Mouse (Mus musculus): Measurements from ENCODE around the gene Cacna1c. TPM values are rescaled to one million over a fixed set of nuclear protein-coding genes. Genes with fewer than 3 reads are reported as not detected.

Cacna1c gene
- polyA plus RNA-seq, 1 experiment from 2014 or later, result 9.8 TPM

DNA sequence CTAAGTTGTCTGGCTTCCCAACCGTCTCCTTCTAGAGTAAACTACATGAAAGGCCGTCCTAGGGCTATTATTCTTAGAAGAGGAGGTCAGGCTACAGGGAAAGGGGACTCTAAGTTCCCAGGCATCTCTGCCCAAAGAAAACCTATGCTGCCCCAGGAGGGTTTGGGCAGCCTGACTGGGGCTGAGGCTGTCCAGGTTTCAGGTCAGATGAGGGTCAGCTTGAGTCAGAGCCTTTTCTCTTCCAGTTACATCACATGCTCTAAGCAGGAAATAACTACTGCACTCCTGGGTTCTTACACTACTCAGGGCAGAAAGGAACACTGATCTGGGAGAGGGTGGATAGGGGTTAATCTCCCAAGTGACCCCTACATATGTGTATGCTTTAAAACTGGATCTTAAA lies 556.4 kb downstream of the Cacna1c start:
- Histone ChIP-seq H3K9ac (replicated peaks; ENCODE audit: low read depth, low read length) (no peak overlapping the region), H3K4me1 (ENCODE audit: control insufficient read depth, insufficient read depth, low read length) (no peaks in the 10 kb centered on the region), H3K27ac (ENCODE audit: low read length) (no peak overlapping the region), H3K4me2 (replicated peaks; ENCODE audit: low read depth, low read length) (no peak overlapping the region), H3K9me3 (ENCODE audit: control insufficient read depth, low read depth, low read length) (peaks cover 6% of the 10 kb centered on the region; the same call in 1 of the 2 replicates), H3K4me3 (ENCODE audit: low read depth, low read length) (no peak overlapping the region), H3K36me3 (ENCODE audit: control insufficient read depth, insufficient read depth, low read length) (no peaks in the 10 kb centered on the region), H3K27me3 (ENCODE audit: control insufficient read depth, insufficient read depth, low read length) (no peaks in the 10 kb centered on the region)
- 25% methylated on average over 2 of the region's 2 CpGs for WGBS
- no peak for ATAC-seq (ENCODE audit: insufficient number of reproducible peaks, insufficient read depth, low FRiP score, low read depth)

DNA sequence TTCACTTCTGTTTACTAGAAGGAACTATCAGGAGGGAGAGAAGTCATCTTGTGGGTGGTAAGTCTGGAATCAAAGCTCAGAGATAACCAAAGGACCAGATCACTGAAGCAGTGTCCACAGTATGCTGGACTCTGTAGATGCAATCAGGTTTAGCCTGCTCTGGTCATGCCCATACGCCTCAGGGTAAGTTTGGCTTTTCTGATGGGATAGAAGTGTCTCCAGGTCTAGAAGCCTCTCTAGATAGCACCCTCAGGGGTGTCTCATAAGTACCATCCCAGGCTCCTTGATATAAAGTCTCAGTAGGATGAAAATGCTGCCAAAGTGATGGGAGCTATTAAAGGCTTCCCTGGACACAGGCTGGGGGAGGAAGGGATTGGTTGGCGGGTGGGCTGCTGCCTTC lies 557.3 kb downstream of the Cacna1c start:
- Histone ChIP-seq H3K9ac (replicated peaks; ENCODE audit: low read depth, low read length) (no peak overlapping the region), H3K4me1 (ENCODE audit: control insufficient read depth, insufficient read depth, low read length) (no peaks in the 10 kb centered on the region), H3K27me3 (ENCODE audit: control insufficient read depth, insufficient read depth, low read length) (no peaks in the 10 kb centered on the region), H3K4me2 (replicated peaks; ENCODE audit: low read depth, low read length) (no peak overlapping the region), H3K36me3 (ENCODE audit: control insufficient read depth, insufficient read depth, low read length) (no peaks in the 10 kb centered on the region), H3K27ac (ENCODE audit: low read length) (no peak overlapping the region), H3K4me3 (ENCODE audit: low read depth, low read length) (no peak overlapping the region), H3K9me3 (ENCODE audit: control insufficient read depth, low read depth, low read length) (peaks cover 6% of the 10 kb centered on the region; the same call in 1 of the 2 replicates)
- no peak for ATAC-seq (ENCODE audit: insufficient number of reproducible peaks, insufficient read depth, low FRiP score, low read depth)
- 81% methylated on average over 2 of the region's 2 CpGs for WGBS

DNA sequence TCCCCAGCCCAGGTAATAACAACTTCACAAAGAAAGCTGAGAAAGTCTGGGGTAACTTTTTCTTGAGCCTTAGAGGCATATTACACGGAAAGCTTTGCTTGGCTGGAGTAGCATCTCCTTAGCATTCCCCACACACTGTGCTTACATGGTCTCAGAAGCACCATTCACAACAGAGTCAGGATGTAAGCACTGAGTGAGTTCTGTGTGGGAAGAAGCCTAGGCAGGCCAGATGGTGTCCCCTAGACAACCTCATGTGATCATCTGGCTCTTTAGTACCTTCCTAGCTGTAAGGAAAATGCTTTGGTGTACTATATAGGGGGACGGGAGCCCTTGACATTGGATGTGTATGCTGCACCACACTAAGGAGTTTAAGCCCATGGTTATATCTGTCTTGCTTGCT lies 563.7 kb downstream of the Cacna1c start:
- no peaks in the 10 kb centered on the region for H3K36me3 ChIP-seq (ENCODE audit: control insufficient read depth, insufficient read depth, low read length)
- 83% methylated on average over 2 of the region's 2 CpGs for WGBS
- no peak overlapping the region for H3K4me2 ChIP-seq (replicated peaks; ENCODE audit: low read depth, low read length)
- H3K4me1 ChIP-seq (ENCODE audit: control insufficient read depth, insufficient read depth, low read length), result no peaks in the 10 kb centered on the region
- no peak for ATAC-seq (ENCODE audit: insufficient number of reproducible peaks, insufficient read depth, low FRiP score, low read depth)
- no peaks in the 10 kb centered on the region for H3K27me3 ChIP-seq (ENCODE audit: control insufficient read depth, insufficient read depth, low read length)
- no peak overlapping the region for H3K27ac ChIP-seq (ENCODE audit: low read length)
- H3K4me3 ChIP-seq (ENCODE audit: low read depth, low read length), result no peak overlapping the region
- peaks cover 6% of the 10 kb centered on the region; the same call in 1 of the 2 replicates for H3K9me3 ChIP-seq (ENCODE audit: control insufficient read depth, low read depth, low read length)
- no peak overlapping the region for H3K9ac ChIP-seq (replicated peaks; ENCODE audit: low read depth, low read length)

DNA sequence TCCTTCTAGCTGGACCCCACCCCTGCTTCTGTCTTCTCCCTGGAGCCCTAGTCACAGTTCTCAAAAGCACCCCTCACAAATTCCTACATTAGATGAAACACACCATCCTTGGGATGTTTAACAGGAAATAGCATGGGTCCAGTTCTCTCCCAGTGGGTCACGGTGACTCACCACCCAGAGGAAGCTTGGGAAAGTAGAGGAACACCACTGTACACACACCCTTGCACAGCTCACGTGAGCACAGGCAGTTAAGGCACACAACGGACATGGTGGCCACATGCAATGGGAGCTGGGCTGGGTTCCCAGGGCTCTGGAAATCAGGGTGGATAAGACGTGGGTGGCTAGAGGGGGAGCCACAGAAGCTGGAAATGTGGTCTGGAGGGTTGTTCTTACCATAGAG lies 566.2 kb downstream of the Cacna1c start:
- H3K9ac ChIP-seq (replicated peaks; ENCODE audit: low read depth, low read length), result no peak overlapping the region
- no peaks in the 10 kb centered on the region for H3K9me3 ChIP-seq (ENCODE audit: control insufficient read depth, low read depth, low read length)
- H3K27me3 ChIP-seq (ENCODE audit: control insufficient read depth, insufficient read depth, low read length), result no peaks in the 10 kb centered on the region
- H3K27ac ChIP-seq (ENCODE audit: low read length), result no peak overlapping the region
- no peaks in the 10 kb centered on the region for H3K36me3 ChIP-seq (ENCODE audit: control insufficient read depth, insufficient read depth, low read length)
- H3K4me2 ChIP-seq (replicated peaks; ENCODE audit: low read depth, low read length), result no peak overlapping the region
- no peaks in the 10 kb centered on the region for H3K4me1 ChIP-seq (ENCODE audit: control insufficient read depth, insufficient read depth, low read length)
- no peak for ATAC-seq (ENCODE audit: insufficient number of reproducible peaks, insufficient read depth, low FRiP score, low read depth)
- WGBS, result 83% methylated on average over 4 of the region's 4 CpGs
- H3K4me3 ChIP-seq (ENCODE audit: low read depth, low read length), result no peak overlapping the region

DNA sequence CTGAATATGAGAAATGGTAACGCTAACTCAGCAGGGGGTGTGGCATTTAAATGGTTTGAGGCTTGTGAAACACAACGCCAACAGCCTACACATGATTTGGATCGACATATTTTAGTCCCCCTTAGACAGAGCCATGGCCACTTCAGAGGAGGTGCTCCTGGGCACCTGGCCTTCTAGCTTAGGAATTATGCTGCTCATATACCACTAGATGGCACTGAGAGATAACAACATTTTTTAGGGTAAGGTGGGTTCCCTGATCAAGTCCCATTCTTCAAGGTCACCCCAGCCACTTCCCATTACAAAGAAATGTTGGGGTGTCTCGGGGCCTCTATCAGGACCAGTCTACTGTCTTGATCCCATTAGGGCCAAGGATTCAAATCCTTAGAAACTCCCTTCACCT lies 570.0 kb downstream of the Cacna1c start:
- Histone ChIP-seq H3K4me3 (ENCODE audit: low read depth, low read length) (no peak overlapping the region), H3K36me3 (ENCODE audit: control insufficient read depth, insufficient read depth, low read length) (no peaks in the 10 kb centered on the region), H3K4me1 (ENCODE audit: control insufficient read depth, insufficient read depth, low read length) (no peaks in the 10 kb centered on the region), H3K27me3 (ENCODE audit: control insufficient read depth, insufficient read depth, low read length) (no peaks in the 10 kb centered on the region), H3K9me3 (ENCODE audit: control insufficient read depth, low read depth, low read length) (no peaks in the 10 kb centered on the region), H3K9ac (replicated peaks; ENCODE audit: low read depth, low read length) (no peak overlapping the region), H3K4me2 (replicated peaks; ENCODE audit: low read depth, low read length) (no peak overlapping the region), H3K27ac (ENCODE audit: low read length) (no peak overlapping the region)
- ATAC-seq (ENCODE audit: insufficient number of reproducible peaks, insufficient read depth, low FRiP score, low read depth), result no peak
- WGBS, result 57% methylated on average over 4 of the region's 4 CpGs

DNA sequence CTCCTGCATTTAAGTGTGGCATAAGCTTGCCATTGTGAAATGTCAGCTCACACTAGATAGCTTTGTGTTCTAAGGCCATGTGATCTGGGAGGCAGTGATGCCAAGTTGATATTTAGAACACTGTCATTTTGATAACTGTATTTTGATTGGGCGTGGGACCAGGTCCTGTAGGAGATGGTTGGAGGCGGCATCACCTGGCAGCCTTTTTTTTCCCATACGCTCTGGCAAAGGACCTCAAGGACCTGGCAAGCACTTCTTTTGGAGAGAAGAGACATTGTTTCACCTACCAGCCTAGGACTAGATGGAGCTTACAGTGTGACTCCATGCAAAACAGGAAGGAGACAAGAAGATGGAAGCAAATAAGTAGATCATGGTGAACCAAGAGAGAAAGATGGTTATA lies 572.6 kb downstream of the Cacna1c start:
- Histone ChIP-seq H3K27ac (ENCODE audit: low read length) (no peak overlapping the region), H3K4me1 (ENCODE audit: control insufficient read depth, insufficient read depth, low read length) (no peaks in the 10 kb centered on the region), H3K4me2 (replicated peaks; ENCODE audit: low read depth, low read length) (no peak overlapping the region), H3K4me3 (ENCODE audit: low read depth, low read length) (no peak overlapping the region), H3K36me3 (ENCODE audit: control insufficient read depth, insufficient read depth, low read length) (no peaks in the 10 kb centered on the region), H3K9me3 (ENCODE audit: control insufficient read depth, low read depth, low read length) (no peaks in the 10 kb centered on the region), H3K9ac (replicated peaks; ENCODE audit: low read depth, low read length) (no peak overlapping the region), H3K27me3 (ENCODE audit: control insufficient read depth, insufficient read depth, low read length) (no peaks in the 10 kb centered on the region)
- WGBS, result 91% methylated on average over 3 of the region's 3 CpGs
- ATAC-seq (ENCODE audit: insufficient number of reproducible peaks, insufficient read depth, low FRiP score, low read depth), result no peak

DNA sequence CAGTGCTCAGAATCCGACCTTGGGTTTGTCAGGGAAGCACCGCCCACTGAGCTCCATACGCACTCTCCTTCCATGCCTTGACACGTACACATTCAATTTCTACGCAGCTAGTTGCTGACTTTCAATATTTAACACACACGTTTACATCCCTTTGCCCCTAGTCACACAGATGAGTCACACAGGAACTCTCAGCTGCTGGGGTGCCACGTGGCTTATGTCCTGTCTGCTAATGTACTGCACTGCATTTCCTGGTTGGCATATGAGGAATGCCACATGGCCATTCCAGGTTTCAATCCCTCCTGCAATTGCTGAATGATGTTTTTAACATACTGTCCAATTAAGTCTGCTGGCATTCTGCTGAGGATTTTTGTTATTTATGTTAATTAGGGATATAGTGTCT lies 574.4 kb downstream of the Cacna1c start:
- ATAC-seq (ENCODE audit: insufficient number of reproducible peaks, insufficient read depth, low FRiP score, low read depth), result no peak
- Histone ChIP-seq H3K4me3 (ENCODE audit: low read depth, low read length) (no peak overlapping the region), H3K4me1 (ENCODE audit: control insufficient read depth, insufficient read depth, low read length) (no peaks in the 10 kb centered on the region), H3K27ac (ENCODE audit: low read length) (no peak overlapping the region), H3K9me3 (ENCODE audit: control insufficient read depth, low read depth, low read length) (no peaks in the 10 kb centered on the region), H3K9ac (replicated peaks; ENCODE audit: low read depth, low read length) (no peak overlapping the region), H3K27me3 (ENCODE audit: control insufficient read depth, insufficient read depth, low read length) (no peaks in the 10 kb centered on the region), H3K36me3 (ENCODE audit: control insufficient read depth, insufficient read depth, low read length) (no peaks in the 10 kb centered on the region), H3K4me2 (replicated peaks; ENCODE audit: low read depth, low read length) (no peak overlapping the region)
- 34% methylated on average over 7 of the region's 7 CpGs for WGBS

DNA sequence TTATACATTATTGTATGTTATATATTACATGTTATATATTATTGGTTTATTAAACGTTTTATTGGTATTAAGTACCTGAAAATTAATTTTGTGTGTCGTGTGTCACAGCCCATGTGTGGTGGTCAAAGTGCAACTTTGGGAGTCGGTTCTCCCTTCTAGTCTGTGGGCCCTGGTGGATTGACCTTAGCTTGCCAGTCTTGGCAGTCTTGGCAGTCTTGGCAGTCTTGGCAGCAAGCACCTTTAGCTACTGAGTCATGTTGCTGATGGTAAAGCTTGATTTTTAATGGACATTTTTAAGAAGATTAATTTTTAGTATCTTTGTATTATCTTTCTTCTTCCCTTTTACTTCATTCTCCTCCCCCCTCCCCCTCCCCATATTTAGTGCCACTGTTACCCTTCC lies 574.8 kb downstream of the Cacna1c start:
- no peak overlapping the region for H3K27ac ChIP-seq (ENCODE audit: low read length)
- no peaks in the 10 kb centered on the region for H3K36me3 ChIP-seq (ENCODE audit: control insufficient read depth, insufficient read depth, low read length)
- no peak overlapping the region for H3K4me2 ChIP-seq (replicated peaks; ENCODE audit: low read depth, low read length)
- H3K4me1 ChIP-seq (ENCODE audit: control insufficient read depth, insufficient read depth, low read length), result no peaks in the 10 kb centered on the region
- ATAC-seq (ENCODE audit: insufficient number of reproducible peaks, insufficient read depth, low FRiP score, low read depth), result no peak
- no peaks in the 10 kb centered on the region for H3K9me3 ChIP-seq (ENCODE audit: control insufficient read depth, low read depth, low read length)
- H3K9ac ChIP-seq (replicated peaks; ENCODE audit: low read depth, low read length), result no peak overlapping the region
- WGBS, result 87% methylated on average over 3 of the region's 3 CpGs
- no peak overlapping the region for H3K4me3 ChIP-seq (ENCODE audit: low read depth, low read length)
- H3K27me3 ChIP-seq (ENCODE audit: control insufficient read depth, insufficient read depth, low read length), result no peaks in the 10 kb centered on the region

DNA sequence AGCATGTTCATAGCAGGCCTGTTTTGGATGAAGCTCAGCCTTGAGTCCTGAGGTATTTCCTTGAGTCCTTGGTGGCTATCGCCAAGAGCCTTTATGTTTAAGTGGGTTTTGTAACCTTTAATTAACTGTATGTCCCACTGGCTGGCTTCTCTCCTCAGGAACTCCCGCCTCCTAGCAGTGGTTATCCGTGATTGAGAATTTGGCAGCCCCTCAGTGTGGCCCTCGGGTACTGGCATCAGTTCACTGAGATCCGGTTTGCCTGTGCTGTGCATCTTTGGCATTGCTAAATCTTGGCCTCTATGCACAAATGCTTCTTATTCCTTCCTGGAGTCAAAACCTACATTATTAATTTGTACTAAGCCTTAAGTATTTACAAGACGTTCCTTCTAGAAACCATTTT lies 587.3 kb downstream of the Cacna1c start:
- Histone ChIP-seq H3K9me3 (ENCODE audit: control insufficient read depth, low read depth, low read length) (no peaks in the 10 kb centered on the region), H3K27ac (ENCODE audit: low read length) (no peak overlapping the region), H3K4me2 (replicated peaks; ENCODE audit: low read depth, low read length) (no peak overlapping the region), H3K4me3 (ENCODE audit: low read depth, low read length) (no peak overlapping the region), H3K36me3 (ENCODE audit: control insufficient read depth, insufficient read depth, low read length) (no peaks in the 10 kb centered on the region), H3K4me1 (ENCODE audit: control insufficient read depth, insufficient read depth, low read length) (no peaks in the 10 kb centered on the region), H3K27me3 (ENCODE audit: control insufficient read depth, insufficient read depth, low read length) (no peaks in the 10 kb centered on the region), H3K9ac (replicated peaks; ENCODE audit: low read depth, low read length) (no peak overlapping the region)
- no peak for ATAC-seq (ENCODE audit: insufficient number of reproducible peaks, insufficient read depth, low FRiP score, low read depth)
- 89% methylated on average over 6 of the region's 6 CpGs for WGBS

Measured in stomach, embryonic 14.5 days (tissue).